Mouse (Mus musculus): ENCODE measurements around the gene Map3k21. TPM values are rescaled to one million over a fixed set of nuclear protein-coding genes. Genes with fewer than 3 reads are reported as not detected.
A peak's percentile ranks its signal among the peaks of the same experiment; 100 is the strongest.

Map3k21 gene
- polyA plus RNA-seq, 1 experiment from 2014 or later = 0.27 TPM

DNA sequence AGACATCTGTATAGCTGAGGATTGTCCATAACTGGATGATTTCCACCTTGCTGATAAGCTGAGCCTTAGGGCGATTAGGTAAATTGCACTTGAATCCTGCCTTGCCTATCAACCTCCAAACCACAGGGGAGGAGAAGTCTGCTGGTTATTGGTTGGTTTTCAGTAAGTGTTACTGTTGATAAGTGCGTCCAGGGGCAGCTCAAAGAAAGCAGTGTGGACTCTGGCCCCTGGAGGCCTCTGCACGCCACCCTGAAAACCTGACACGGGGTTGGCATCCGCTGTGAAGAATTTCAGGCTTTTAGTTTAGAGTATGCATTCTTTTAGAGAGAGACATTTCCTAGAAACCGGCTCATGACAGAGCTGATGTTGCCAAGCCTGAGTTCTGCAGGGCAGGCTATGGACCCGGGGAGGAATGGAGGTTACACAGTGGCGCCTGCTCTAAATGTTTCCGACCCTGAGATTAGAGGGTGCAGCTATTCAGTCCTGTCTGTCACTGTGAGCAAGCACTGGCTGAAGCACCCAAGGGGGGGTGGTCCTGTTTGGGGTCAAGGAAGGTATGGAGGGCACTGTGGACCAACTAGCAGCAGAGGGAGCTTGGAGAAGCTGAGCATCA, 38.6 kb downstream of the Map3k21 start:
- Histone ChIP-seq H3K27ac (replicated peaks) (no peak overlapping the region), H3K4me2 (replicated peaks) (no peak overlapping the region), H3K9ac (no peak overlapping the region), H3K36me3 (no peaks in the 10 kb centered on the region), H3K4me3 (replicated peaks) (no peak overlapping the region), H3K27me3 (no peaks in the 10 kb centered on the region; the same call in 1 of the 2 replicates), H3K9me3 (replicated peaks) (no peaks in the 10 kb centered on the region; the same call in 1 of the 2 replicates), H3K4me1 (no peaks in the 10 kb centered on the region)
- WGBS = 70% methylated on average over 9 of the region's 9 CpGs
- ATAC-seq (ENCODE audit: insufficient number of reproducible peaks, low FRiP score, low TSS enrichment, low read depth) = no peak

DNA sequence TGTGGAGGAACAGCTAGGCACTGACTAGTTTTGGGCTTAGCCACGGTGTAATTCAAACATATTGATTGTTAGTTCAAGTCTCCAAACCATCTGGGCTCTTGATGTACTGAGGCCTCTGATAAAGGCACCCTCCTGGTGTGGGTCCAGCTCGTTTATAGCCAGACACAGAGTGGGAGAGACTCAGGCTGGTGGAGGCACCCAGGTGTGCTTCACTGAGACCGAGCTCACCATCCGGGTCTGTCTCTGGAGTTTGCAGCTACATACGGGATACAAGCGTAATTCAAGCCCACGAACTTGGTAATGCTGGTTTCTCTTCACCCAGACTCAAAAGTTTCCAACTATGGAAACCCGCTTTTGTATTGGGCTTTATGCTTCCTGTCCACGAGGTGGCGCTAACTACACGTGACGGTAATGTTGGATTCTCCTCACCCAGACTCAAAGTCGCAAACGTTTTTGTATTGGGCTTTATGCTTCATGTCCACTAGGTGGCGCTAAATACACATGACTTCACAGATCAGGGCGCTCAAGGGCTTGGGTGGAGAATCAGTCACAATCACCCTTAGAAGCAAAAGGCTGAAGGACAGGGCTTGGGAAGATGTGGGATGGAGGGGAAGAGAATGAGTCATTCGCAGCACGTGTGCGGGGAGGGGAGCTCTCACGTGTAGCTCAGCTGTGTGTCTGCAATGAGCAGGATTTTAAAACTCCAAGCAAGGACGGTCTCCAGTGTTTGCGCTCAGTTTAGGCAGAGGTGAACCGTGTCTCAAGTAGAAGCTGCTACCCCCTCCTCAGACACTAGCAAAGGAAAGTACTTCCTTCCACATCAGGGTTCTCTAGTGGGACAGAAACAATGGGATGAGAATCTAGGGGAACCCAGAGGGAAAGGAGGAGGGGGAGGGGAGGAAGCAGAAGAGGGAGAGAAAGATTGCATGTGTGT, 40.0 kb downstream of the Map3k21 start:
- H3K27me3 ChIP-seq = no peaks in the 10 kb centered on the region; the same call in 1 of the 2 replicates
- ATAC-seq (ENCODE audit: insufficient number of reproducible peaks, low FRiP score, low TSS enrichment, low read depth) = peak; percentile 73

GRCm38 (mm10) chr8:125955671-125956070, 45.4 kb downstream of the Map3k21 start:
- no peak for ATAC-seq (ENCODE audit: insufficient number of reproducible peaks, low FRiP score, low TSS enrichment, low read depth)
- no peak overlapping the region for H3K27ac ChIP-seq (replicated peaks)
- no peaks in the 10 kb centered on the region for H3K27me3 ChIP-seq
- H3K9ac ChIP-seq = no peak overlapping the region
- H3K4me2 ChIP-seq (replicated peaks) = no peak overlapping the region
- no peaks in the 10 kb centered on the region for H3K4me1 ChIP-seq
- H3K4me3 ChIP-seq (replicated peaks) = no peak overlapping the region
- H3K9me3 ChIP-seq (replicated peaks) = no peaks in the 10 kb centered on the region
- H3K36me3 ChIP-seq = no peaks in the 10 kb centered on the region
- WGBS = 13% methylated on average over 11 of the region's 11 CpGs

More for the DNA sequence above, 40.0 kb downstream of the Map3k21 start:
- no peak overlapping the region for H3K27ac ChIP-seq (replicated peaks)
- H3K4me2 ChIP-seq (replicated peaks) = no peak overlapping the region
- WGBS = 21% methylated on average over 23 of the region's 23 CpGs
- no peaks in the 10 kb centered on the region; the same call in 1 of the 2 replicates for H3K9me3 ChIP-seq (replicated peaks)
- H3K4me3 ChIP-seq (replicated peaks) = no peak overlapping the region
- H3K9ac ChIP-seq = no peak overlapping the region
- H3K36me3 ChIP-seq = no peaks in the 10 kb centered on the region
- H3K4me1 ChIP-seq = no peaks in the 10 kb centered on the region

DNA sequence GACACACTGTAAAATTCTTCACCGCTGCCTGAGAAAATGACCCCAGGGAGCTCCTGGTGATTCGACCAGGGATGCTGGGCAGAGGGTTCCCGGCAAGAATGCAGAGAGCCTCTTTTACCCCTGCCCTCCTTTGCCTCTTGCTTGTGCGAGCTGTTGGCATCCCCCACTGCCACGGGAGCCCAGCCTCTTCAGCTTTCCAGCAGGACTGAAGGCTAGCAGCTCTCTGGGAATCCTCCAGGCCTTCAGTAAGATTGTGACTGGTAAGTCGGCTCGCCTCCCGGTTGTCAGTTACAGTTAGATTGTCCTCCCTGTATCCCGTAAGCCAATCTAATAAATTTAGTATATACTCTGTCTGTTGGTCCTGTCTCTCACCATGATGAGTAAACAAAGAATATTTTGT, 46.5 kb downstream of the Map3k21 start:
- Histone ChIP-seq H3K27ac (replicated peaks) (no peak overlapping the region), H3K4me1 (no peaks in the 10 kb centered on the region), H3K9me3 (replicated peaks) (no peaks in the 10 kb centered on the region), H3K36me3 (no peaks in the 10 kb centered on the region), H3K9ac (no peak overlapping the region), H3K4me2 (replicated peaks) (no peak overlapping the region), H3K4me3 (replicated peaks) (no peak overlapping the region), H3K27me3 (no peaks in the 10 kb centered on the region)
- WGBS = 75% methylated on average over 9 of the region's 9 CpGs
- no peak for ATAC-seq (ENCODE audit: insufficient number of reproducible peaks, low FRiP score, low TSS enrichment, low read depth)

DNA sequence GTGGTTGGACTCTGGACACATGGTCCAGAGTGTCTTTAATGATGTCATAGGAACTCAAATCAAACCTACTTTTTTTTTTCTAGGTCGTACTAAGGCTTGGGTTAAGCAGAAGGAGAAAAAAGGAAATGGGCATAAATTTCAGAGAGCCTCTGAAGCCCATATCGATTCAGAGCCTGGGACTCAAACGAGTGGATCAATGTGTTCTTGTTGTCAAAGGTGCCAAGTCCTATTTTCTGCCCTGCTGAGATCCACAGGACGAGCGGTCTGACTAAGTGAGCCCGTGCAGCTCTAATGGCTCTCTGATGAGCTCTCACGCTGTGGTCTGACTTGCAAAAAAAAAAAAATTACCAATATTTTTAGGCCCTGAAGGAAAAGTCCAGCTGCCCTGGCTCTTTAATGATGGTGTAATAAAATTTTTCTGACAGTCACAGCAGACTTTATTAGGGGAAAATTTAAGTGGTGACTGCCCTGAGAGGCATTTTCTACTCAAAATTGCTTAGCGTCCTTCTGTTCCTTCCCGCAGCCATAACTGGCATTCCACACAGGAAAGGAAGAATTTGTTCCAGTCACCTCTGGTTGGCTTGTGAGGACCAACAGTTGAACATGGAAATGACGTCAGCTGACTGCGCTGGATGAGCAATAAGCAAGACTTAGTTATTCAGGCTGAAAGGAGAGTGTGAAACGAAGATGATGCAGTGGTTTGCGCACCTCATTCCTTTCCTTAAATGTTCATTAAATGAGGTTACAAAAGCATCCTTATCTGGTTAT, 47.2 kb downstream of the Map3k21 start:
- Histone ChIP-seq H3K9me3 (replicated peaks) (no peaks in the 10 kb centered on the region), H3K4me2 (replicated peaks) (no peak overlapping the region), H3K27ac (replicated peaks) (no peak overlapping the region), H3K9ac (no peak overlapping the region), H3K4me1 (no peaks in the 10 kb centered on the region), H3K27me3 (no peaks in the 10 kb centered on the region), H3K36me3 (no peaks in the 10 kb centered on the region), H3K4me3 (replicated peaks) (no peak overlapping the region)
- ATAC-seq (ENCODE audit: insufficient number of reproducible peaks, low FRiP score, low TSS enrichment, low read depth) = no peak
- 67% methylated on average over 13 of the region's 13 CpGs for WGBS

DNA sequence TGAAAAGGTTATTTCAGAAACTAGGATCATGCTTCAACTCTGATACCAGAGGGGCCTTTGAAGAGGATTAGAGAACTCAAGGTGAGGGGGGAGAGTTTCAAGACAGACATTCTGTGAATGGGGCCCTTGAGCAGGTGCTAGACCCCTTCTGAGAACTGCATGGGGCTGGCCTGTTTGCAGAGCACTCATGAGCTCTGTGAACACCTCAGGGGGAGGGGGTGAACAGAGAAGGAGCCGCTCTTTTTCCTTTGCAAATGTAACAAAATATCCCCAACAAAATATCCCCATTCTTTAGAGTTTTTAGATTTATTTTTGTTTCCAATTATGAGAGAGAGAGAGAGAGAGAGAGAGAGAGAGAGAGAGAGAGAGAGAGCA, 47.7 kb downstream of the Map3k21 start:
- WGBS = 38% methylated on average over 1 of the region's 1 CpGs
- no peak for ATAC-seq (ENCODE audit: insufficient number of reproducible peaks, low FRiP score, low TSS enrichment, low read depth)
- Histone ChIP-seq H3K27ac (replicated peaks) (no peak overlapping the region), H3K27me3 (peaks cover 5% of the 10 kb centered on the region; the same call in 1 of the 2 replicates), H3K9me3 (replicated peaks) (no peaks in the 10 kb centered on the region), H3K9ac (no peak overlapping the region), H3K4me2 (replicated peaks) (no peak overlapping the region), H3K36me3 (no peaks in the 10 kb centered on the region), H3K4me1 (no peaks in the 10 kb centered on the region), H3K4me3 (replicated peaks) (no peak overlapping the region)

- Histone ChIP-seq H3K9me3 (replicated peaks) (no peaks in the 10 kb centered on the region), H3K36me3 (no peaks in the 10 kb centered on the region), H3K27me3 (peaks cover 6% of the 10 kb centered on the region; the same call in 1 of the 2 replicates), H3K27ac (replicated peaks) (no peak overlapping the region), H3K9ac (no peak overlapping the region), H3K4me1 (no peaks in the 10 kb centered on the region), H3K4me2 (replicated peaks) (no peak overlapping the region), H3K4me3 (replicated peaks) (no peak overlapping the region)
- 47% methylated on average over 4 of the region's 4 CpGs for WGBS
- no peak for ATAC-seq (ENCODE audit: insufficient number of reproducible peaks, low FRiP score, low TSS enrichment, low read depth)
Observed at GRCm38 (mm10) chr8:125959363-125959771, 49.1 kb downstream of the Map3k21 start.

GRCm38 (mm10) chr8:125960037-125960436, 49.8 kb downstream of the Map3k21 start:
- H3K36me3 ChIP-seq = no peaks in the 10 kb centered on the region
- H3K9ac ChIP-seq = no peak overlapping the region
- H3K27ac ChIP-seq (replicated peaks) = no peak overlapping the region
- 80% methylated on average over 8 of the region's 8 CpGs for WGBS
- peaks cover 6% of the 10 kb centered on the region; the same call in 1 of the 2 replicates for H3K27me3 ChIP-seq
- H3K4me3 ChIP-seq (replicated peaks) = no peak overlapping the region
- no peak for ATAC-seq (ENCODE audit: insufficient number of reproducible peaks, low FRiP score, low TSS enrichment, low read depth)
- H3K9me3 ChIP-seq (replicated peaks) = no peaks in the 10 kb centered on the region
- H3K4me1 ChIP-seq = no peaks in the 10 kb centered on the region
- H3K4me2 ChIP-seq (replicated peaks) = no peak overlapping the region

- H3K27me3 ChIP-seq = peaks cover 6% of the 10 kb centered on the region; the same call in 1 of the 2 replicates
- no peak overlapping the region for H3K4me2 ChIP-seq (replicated peaks)
- ATAC-seq (ENCODE audit: insufficient number of reproducible peaks, low FRiP score, low TSS enrichment, low read depth) = no peak
- WGBS = 76% methylated on average over 6 of the region's 6 CpGs
- no peak overlapping the region for H3K4me3 ChIP-seq (replicated peaks)
- H3K27ac ChIP-seq (replicated peaks) = no peak overlapping the region
- no peak overlapping the region for H3K9ac ChIP-seq
- no peaks in the 10 kb centered on the region for H3K36me3 ChIP-seq
- no peaks in the 10 kb centered on the region for H3K9me3 ChIP-seq (replicated peaks)
- no peaks in the 10 kb centered on the region for H3K4me1 ChIP-seq
Observed at GRCm38 (mm10) chr8:125961790-125962189, 51.5 kb downstream of the Map3k21 start.

- H3K4me3 ChIP-seq (replicated peaks) = no peak overlapping the region
- no peak for ATAC-seq (ENCODE audit: insufficient number of reproducible peaks, low FRiP score, low TSS enrichment, low read depth)
- H3K9me3 ChIP-seq (replicated peaks) = no peaks in the 10 kb centered on the region
Observed at GRCm38 (mm10) chr8:125963807-125964211, 53.6 kb downstream of the Map3k21 start.

GRCm38 (mm10) chr8:125971336-125971735, 61.1 kb downstream of the Map3k21 start:
- H3K4me3 ChIP-seq (replicated peaks) = no peak overlapping the region
- no peaks in the 10 kb centered on the region for H3K36me3 ChIP-seq
- no peaks in the 10 kb centered on the region for H3K9me3 ChIP-seq (replicated peaks)
- WGBS = 28% methylated on average over 3 of the region's 3 CpGs
- ATAC-seq (ENCODE audit: insufficient number of reproducible peaks, low FRiP score, low TSS enrichment, low read depth) = no peak
- no peaks in the 10 kb centered on the region for H3K27me3 ChIP-seq
- H3K4me1 ChIP-seq = no peaks in the 10 kb centered on the region
- no peak overlapping the region for H3K9ac ChIP-seq
- no peak overlapping the region for H3K4me2 ChIP-seq (replicated peaks)
- H3K27ac ChIP-seq (replicated peaks) = no peak overlapping the region

More at GRCm38 (mm10) chr8:125963807-125964211, 53.6 kb downstream of the Map3k21 start:
- Histone ChIP-seq H3K27ac (replicated peaks) (no peak overlapping the region), H3K4me1 (no peaks in the 10 kb centered on the region), H3K27me3 (peaks cover 6% of the 10 kb centered on the region; the same call in 1 of the 2 replicates), H3K4me2 (replicated peaks) (peak overlapping the region; percentile 30), H3K36me3 (no peaks in the 10 kb centered on the region), H3K9ac (no peak overlapping the region)
- WGBS = 3% methylated on average over 11 of the region's 11 CpGs

All from embryonic facial prominence, embryonic 15.5 days (tissue).